Mouse (Mus musculus) cerebellum, postnatal 25 days (tissue): Measurements from ENCODE around the gene Alox12e.
"Not testable (repeated sequence)": the region's sequence is repeated elsewhere in the genome, so short reads cannot be mapped to it uniquely, and the experiment has no call there.

ENCODE experiments used
- DNase-seq, 2 experiments: peaks; one replicate each; pipeline ENCODE4 v3.0.0; 2021; ENCODE audit warnings: mixed read lengths in 2 of 2

Gene Alox12e

DNA sequence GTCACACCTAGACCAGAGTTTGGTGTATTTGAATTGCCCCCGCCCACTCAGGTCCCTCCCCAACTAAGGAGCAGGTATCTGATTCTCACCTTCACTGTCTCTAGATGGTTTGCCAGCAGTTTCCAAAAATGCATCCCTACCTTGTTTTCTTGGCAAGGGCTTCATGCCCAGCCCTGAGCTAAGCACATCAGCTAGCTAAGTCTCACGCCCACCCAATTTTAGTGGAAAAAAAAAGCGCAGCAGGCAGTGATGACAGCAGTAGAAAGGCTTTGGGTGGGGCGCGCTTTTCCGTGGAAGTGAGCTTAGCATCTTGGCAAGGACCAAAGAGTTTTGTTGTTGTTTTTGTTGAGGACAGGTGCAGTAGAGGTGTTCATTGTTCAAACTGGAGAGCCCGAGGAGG, at the start of gene Alox12e:
Gene Alox12e, minus strand, starts transcription at position 101 of the 400 bp plus-strand sequence.
- no peak for DNase-seq

DNA sequence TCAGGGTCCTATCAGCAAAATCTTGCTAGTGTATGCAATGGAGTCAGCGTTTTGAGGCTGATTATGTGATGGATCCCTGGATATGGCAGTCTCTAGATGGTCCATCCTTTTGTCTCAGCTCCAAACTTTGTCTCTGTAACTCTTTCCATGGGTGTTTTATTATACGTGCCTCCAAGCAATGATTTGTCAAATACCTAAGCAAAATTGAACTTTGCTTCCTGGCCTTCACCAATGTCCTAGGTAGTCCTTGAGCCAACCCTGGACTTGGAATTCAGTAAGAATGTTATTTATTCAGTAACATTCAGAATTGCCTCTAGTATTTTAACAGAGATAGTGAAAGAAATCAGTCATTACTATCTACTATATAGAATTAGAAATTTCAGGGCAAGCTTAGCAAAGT, 46.2 kb upstream of the Alox12e start:
- not testable (repeated sequence) for DNase-seq

DNA sequence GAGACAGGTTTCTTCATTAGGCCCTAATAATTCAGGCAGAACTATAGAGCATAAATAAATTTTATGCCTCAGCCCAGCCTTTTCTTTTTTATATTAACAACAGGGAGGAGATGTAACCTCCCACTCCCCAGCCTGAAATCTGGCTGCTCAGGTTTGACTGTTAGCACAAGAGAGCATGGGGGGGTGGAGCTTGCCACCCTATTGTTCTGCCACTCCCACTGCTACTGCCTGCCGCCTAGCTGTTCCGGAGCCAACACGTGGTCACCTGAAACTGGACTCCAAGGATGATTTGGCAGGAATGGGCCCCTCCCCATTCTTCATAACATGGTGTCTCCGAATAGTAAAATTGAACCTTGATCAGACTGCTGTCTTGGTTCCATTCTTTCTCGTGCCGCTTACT, 45.3 kb upstream of the Alox12e start:
- not testable (repeated sequence) for DNase-seq

DNA sequence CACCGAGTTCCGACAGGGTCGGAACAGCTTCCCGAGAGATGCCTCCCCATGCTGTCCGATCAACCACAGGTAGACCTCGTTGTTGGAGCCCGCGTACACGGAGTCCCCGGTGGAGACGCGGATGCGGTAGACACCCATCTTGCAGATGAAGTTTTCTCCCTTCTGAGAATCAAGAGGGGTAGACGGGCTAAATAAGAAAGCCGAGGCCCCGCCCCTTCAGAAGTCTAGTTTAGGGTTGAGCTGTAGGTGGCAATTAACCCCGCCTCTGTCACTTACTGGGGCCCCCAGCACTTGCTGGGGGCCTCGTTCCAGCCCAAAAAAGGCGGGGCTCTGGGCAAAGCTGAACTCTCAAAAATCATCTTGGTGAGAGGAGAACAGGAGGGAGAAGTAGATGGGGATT, 29.4 kb upstream of the Alox12e start, which contains the start of gene Alox15:
Gene Alox15, minus strand, starts transcription at position 164 of the 400 bp plus-strand sequence.
- DNase-seq: no peak

DNA sequence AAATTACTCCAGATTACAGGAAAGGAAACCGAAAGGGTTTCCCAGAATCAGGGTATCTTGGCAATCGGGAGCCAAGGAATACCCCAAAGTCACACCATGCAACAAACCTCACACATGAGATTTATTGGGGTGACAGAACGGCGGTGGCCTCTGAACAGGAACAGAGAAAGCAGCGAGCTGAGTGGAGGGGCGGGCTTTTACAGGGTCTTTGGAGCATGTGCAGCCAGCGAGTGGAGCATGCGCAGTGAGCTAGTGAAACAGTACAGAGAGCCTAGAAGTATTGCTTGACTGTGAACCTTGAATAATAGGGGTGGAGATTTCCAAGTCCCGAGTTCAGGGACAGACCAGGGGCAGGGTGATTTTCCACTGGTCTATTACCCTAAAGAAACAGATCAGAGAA, 26.2 kb upstream of the Alox12e start:
- no peak for DNase-seq

DNA sequence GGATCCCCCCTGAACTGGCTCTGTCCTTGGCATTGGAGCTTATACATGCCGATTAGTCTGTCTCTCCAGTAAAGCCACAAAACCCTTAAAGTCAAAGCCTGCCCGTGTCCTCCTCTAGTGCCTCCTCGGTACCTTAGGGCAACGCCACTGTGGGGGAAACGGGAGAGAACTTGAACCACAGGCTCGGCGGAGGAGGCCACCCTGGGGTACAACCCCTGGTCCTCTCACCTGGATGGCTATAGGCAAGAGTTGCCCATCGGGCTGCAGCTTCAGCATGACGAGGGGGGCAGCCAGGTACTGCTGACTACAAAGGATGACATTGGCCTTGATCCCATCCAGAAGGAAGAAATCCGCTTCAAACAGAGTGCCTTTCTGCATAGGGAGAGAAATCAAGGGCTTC, 25.4 kb upstream of the Alox12e start:
- no peak for DNase-seq

DNA sequence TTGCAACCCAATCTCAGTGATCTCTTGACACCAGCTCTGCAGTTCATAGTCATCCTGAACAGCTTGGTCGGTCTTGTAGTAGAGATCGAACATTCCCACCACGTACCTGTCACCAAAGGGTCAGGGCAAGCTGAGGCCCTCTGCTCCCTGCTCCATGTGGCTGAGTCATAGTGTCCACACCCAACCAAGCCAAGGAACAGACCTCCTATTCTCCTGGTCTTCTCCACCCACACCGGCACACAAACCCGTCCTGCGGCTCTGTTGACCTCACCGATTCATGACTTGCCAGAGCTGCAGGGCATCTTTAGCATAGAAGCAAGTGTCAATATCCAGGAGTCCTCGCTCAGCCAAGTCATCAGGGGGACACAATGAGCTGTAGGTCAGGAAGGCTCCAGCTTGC, 23.1 kb upstream of the Alox12e start:
- no peak for DNase-seq

DNA sequence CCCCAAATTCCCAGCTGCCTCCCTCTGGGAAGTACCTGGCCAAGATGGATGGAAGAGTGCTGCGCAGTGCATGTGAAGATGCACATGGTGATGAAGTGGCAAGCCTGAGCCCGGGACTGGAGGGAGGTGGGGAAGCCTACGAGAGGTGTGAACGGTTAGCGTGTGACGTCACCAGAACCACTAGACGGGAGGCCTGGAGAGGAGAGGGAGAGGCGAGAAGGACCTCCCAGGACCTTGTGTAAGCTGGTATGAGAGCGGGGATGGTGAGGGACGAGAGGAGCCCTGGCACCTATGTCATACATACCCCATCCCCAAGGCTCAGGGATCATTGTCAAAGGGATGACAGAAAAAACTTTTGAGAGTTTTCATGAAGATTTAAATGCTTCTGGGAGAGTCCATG, 22.6 kb upstream of the Alox12e start:
- no peak for DNase-seq

DNA sequence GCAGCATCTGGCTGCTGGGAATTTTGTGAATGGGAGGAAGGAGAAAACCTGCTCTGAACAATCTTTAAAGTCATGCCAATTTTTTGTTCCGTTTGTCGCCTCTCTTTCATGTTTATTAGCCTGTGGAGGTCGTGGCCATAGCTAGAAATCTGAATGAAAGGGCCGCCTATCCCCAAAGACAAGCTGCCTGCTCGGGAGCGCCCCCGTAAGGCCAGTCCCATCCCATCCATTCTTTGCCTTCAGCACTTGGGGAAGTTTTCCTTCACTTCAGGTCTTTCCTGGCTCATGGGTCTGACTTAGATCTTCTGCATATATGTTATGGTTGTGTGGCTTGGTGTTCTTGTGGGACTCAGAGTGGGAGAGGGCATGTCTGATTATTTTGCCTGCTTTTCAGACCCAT, 17.1 kb upstream of the Alox12e start:
- DNase-seq: no peak

DNA sequence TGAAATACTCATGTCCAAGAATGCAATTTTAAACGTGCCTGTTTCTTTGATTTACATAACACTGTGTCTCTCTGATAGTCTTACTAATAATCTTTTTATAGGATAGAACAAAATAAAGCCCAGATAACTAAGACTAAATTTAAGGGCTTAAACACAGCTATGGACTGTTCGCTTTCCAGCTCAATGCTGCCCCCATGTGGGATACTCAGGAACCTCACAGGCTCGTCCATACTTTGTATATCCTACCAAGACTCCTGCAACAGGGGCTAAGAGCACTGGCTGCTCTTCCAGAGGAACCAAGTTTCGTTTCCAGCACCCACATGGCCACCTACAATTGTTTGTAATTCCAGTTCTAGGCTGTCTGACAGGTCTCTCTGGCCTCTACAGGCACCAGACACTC, 12.0 kb upstream of the Alox12e start:
- peak; percentile 50 to 77 for DNase-seq

DNA sequence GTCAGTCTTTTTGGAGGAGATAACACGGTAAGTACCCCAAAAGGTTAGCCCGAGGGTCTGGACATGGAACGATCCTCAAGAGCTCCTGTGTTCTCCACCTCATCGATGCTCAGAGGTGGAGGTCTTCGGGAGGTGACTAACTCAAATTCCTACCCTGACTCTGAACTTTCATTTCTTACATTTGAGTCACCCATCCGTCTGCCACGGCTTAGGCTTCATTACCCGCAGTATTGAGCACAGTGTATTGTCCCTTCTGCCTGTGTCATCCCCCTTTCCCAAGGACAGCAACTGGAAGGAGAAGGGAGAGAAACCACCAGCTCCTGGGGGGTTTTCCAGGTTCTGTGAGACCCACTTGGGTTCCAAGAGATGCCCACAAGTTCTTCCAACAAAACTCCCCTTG, 2.3 kb upstream of the Alox12e start:
- DNase-seq: no peak

DNA sequence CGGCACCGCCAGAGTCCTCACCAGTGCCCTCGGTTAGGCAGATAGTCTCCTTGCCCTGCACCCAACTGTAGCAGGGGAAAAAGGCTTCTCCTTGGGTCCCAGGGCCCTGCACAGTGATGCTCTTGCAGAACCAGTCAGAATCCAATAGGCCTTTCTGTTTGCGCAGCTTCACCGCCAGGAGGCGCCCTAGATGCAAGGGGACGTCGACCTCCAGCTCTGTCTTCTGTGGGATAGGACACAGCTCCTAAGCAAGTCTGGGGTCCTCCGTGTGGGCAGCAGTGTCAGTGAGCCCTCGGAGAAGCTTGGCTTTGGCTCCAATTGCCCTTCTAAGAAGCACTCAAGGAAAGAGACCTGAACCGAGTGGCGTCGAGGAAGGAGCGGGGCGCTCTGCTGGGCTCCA, 764 bp downstream of the Alox12e start:
- peak; percentile 11 to 56 for DNase-seq

DNA sequence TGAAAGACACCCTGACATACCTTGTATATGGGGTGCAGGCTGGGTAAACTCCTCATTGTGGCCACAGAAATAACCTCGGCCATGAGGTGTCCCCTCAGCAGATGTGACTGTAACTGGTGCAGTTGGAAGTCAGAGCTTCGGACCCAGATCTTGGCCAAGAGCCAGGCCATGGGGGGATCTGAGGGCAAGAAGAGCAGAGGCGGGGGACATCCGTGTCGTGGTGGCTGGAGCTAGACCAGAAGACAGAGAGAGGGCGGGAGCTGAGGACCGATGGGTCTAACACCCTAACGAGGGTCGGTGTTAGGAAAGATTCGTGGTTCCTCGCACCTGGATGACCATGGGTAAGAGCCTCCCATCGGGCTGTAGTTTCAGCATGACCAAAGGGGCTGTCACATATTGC, 2.8 kb downstream of the Alox12e start:
- DNase-seq: peak in 1 of 2 experiments; percentile 8

DNA sequence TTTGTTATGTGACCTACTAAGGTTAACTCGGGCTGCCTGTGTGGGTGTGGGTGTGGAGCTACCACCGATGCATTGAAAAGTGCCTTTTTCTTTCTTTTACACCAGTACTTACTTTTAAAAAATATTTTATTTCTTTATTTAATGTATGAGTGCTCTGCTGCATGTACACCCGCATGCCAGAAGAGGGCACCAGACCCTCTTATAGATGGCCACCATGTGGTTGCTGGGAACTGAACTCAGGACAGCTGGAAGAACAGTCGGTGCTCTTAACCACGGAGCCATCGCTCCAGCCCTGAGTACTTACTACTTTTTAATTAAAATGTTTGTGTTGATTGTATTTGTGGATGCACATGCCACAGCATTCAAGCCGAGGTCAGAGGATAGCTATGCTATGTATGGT, 8.6 kb downstream of the Alox12e start:
- DNase-seq: peak in 1 of 2 experiments; percentile 28

DNA sequence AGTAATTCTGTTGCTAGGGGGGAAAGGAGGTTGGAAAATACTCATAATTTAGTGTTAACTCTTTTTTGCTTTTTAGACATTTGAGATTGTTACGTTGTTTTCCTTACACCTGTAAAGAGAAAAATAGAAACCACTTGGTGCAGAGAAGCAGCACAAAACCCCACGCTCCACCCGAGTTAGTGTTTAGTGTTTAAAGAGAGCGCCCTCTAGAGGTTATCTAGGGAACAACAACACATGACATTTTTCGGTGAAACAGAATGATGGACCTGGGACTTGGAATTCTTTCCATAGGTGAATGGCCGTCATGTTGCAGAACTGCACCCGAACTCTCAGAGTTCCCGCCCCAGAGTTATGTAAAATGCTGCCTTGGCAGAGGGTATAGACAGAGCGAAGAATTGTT, 13.1 kb downstream of the Alox12e start:
- peak; percentile 24 to 68 for DNase-seq

DNA sequence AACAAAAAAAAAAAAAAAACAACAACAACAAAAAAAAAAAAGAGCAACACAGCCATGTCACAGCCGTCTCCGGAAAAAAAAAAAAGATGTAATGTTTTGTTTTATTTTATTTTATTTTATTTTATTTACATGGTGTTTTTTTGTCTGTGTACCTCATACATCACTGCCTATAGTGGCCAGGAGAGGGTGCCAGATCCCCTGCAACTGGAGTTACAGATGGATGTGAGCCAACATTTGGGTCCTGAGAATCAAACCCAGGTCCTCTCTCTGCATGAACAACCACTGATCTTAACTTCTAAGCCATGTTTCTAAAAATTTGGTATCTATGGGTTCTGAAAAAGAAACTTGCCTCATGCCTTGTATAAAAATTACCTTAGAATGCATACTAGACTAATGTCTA, 14.1 kb downstream of the Alox12e start:
- no peak for DNase-seq

DNA sequence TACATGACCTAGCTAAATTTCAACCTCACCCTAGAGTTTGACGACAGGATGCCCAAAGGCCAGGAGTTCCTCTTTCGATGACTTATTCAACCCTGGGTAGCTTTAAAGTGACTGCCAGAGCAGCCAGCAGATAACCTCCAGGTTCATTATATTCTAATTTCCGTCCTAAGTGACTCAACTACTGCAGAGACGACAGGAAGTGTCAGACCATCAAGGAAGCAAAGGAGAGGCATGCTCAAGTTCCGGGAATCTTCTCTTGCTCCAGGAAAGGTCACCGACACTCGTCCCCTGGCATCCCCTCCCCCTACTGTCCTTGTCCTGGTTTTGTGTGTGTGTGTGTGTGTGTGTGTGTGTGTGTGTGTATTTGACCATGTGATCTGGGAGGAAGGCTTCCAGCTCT, 16.3 kb downstream of the Alox12e start:
- no peak for DNase-seq

DNA sequence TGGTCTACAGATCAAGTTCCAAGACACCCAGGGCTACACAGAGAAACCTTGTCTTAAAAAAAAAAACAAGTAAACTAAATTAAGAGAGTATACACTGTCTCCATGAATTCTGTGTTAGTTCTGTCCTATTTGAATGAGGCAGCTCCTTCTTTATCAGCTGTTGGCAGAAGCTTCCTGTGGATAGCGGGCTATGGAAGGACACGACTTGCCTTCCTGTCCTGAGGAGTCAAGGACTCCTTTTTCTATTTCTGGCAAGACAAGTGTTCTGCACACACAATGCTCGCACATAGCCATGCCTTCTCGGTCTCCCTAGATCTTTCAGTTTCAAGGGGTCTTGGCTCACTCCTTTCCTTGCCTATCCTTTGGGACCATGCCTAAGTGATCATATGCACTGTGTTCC, 20.1 kb downstream of the Alox12e start:
- DNase-seq: no peak

DNA sequence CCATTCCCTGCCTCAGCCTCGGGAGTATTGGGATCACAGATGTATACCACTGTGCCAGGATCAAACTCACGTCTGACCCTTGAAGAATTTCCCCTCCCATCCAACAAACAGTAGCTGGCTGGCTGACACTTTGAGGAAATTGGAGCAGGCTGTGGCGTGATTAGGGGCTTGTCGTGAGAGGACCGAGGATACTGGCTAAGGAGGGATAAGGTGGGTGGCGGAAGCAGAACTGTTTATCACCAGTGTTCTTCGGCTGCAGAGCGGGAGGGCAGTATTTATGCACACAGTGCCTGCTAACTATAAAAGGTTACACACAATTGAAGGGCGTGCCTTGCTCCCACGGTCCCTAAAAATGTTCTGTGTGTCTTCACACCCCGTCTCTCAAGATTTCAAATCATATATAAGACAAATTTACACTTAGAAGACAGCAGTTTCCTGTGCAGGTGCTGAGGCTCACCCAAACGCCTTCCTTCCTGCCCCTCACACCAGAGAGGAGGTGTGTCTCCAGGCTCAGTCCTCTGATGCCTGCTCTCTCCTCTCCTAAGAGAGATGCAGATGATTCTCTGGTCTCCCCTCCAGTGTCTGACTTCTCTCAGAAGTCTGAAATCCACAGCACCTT, 24.5 kb downstream of the Alox12e start:
- DNase-seq: no peak

DNA sequence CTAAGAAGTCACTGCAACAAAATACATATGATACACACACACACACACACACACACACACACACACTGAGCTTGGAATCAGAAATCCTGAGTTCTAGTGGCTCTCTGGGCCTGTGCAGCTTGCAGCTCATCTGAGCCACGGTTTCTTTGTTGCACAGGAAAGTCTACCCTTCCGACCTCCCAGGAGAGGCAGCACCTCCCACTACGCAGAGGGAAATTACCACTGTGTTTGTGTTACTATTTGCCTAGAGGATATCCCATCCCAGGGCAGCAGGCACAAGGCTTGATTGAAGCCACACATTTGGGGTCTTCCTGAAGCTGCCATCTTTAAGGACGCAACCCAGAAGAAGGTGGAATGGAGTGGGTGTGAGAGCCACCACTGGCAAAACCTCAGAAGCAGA, 25.0 kb downstream of the Alox12e start:
- no peak for DNase-seq

DNA sequence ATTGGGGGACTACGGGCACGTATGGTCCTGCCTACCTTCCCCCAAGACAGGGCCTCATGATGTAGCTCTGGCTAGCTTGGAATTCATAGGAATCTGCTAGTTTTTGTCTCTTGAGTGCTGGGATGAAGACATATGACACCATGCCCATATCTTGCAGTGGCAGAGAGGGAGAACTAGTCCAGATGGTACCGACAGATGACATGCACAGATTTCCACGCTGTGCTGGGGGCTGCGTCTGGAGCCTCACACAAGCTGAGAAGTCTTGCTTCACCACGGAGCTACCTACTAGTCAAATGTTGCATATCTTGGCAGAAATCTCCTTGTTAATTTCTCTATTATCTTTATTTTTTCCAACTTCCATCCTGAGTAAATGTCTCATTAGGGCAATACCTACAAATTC, 28.5 kb downstream of the Alox12e start:
- peak; percentile 31 to 57 for DNase-seq

DNA sequence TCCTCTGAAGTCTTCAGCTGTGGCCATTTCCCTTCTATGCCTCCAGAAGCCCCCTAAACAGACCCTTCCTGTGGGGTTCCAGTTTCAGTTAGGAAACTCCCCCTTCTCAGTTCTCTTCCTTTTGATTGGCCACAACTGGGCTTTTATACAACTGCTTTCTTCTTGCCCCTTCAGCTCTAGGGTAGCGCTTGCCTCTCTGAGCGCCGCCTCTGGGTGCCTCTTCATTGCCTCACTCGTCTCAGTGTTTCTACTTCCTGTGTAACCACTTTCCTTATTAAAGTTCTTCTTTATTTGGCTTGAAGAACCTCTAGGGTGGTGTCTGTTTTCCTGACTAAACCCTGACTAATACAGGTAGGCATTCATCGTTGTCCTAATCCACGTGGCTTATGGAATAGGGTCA, 31.2 kb downstream of the Alox12e start:
- no peak for DNase-seq

DNA sequence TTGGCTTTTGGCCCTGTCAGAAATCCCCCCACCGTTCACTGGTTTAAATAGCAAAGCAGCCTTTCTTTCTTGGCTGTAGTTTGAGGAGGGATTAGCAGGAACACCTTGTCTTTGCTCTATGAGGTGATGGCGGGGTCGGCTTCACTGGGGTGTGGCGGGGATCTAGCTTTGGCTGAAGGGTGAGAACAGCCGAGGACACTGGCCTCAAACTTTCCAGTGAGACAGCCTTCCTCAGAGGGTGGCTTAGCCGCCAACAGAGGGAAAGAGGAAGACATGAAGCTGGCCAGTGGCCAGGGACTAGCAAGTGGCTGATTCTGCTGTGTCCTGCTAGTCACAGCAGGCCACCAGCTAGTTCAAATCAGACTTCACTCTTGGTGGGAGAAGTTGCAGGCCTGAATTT, 33.2 kb downstream of the Alox12e start:
- peak; percentile 9 to 38 for DNase-seq

DNA sequence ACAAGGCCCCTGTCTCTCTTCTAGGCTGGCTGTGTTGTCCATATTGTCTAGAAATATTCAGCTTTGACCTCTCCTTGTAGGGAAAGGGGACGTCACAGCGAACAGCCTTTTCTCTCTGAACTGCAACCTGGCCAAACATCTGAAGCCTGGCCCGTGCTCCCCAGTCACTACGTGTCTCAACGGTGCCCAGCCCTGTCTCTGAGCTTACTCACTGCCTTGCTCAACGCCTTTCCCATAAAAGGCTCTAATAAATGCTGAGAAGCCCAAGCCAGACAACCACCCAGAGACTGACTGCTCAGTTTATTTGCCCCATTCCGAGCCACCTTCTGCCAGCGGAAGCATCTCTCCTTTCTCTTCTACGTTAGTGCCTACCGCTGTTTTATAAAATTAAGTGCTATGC, 34.3 kb downstream of the Alox12e start:
- no peak for DNase-seq

DNA sequence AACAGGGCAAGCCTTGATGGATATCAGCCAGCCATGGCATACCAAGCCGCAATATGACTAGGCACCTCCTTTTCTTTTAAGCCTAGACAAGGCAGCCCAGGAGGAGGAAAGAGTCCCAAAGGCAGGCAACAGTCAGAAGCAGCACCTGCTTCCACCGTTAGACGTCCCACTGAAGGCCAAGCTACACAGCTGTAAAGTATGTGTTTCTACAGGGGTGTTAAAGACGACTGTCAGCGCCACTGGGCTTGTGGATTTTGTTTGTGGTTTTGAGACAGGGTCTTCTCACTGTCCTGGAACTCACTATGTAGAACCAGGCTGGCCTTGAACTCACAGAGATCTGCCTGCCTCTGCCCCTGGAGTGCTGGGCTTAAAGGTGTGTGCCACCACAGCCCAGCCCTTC, 36.7 kb downstream of the Alox12e start:
- DNase-seq: no peak

DNA sequence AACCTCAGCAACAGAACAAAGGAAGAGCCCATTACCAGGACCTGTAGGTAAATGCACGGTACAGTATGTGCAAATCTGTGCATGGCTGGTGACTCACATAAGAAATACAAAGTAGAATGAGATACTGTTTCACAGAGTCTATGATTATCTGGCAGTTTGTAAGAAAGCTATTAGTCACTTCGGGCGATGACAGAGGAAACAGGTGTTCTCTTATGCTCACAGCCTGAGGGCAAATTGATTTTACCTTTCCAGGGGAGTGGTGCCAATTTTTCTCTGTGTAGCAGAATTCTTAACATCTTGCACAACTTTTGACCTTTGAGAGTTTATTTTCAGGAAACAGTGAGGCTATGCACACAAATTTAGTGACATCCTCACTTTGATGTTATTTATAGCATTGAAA, 37.7 kb downstream of the Alox12e start:
- DNase-seq: no peak
